Mouse (Mus musculus): ENCODE data around the gene Vars.
"Not testable (repeated sequence)": the region's sequence is repeated elsewhere in the genome, so short reads cannot be mapped to it uniquely, and the experiment has no call there.

Gene Vars

DNA sequence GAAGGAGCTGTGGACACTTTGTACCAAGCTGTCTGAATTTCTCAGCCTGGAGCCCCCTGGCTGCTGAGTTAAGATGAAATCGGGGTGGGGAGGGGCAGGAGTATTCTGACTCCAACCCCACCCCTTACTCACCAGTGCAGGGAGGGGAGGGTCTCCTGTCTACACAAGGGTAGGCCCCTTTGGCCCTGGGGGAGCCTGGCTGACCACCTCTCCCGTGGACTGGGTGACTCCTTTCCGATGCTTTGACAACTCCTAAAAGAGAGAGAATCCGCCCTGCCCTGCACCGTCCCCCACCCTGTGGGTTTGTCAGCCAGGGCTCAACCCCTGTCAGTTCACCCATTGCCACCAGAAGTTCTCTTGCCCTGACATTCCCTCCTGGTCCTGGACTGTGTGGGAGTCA, 25.4 kb downstream of the Vars start:
- no peak for DNase-seq

GRCm38 (mm10) chr17:35027277-35028068, 26.7 kb downstream of the Vars start, which contains the start of gene Sapcd1:
Sapcd1 (minus strand) TSS chr17:35028016.
- DNase-seq = no peak

GRCm38 (mm10) chr17:35028315-35028714, 27.5 kb downstream of the Vars start:
- no peak for DNase-seq

- peak; percentile 49 for DNase-seq
Observed at GRCm38 (mm10) chr17:35029691-35030532, 29.1 kb downstream of the Vars start.

- no peak for DNase-seq
Observed at GRCm38 (mm10) chr17:35031272-35031671, 30.5 kb downstream of the Vars start.

- no peak for DNase-seq
Observed at GRCm38 (mm10) chr17:35031880-35032279, 31.1 kb downstream of the Vars start.

DNA sequence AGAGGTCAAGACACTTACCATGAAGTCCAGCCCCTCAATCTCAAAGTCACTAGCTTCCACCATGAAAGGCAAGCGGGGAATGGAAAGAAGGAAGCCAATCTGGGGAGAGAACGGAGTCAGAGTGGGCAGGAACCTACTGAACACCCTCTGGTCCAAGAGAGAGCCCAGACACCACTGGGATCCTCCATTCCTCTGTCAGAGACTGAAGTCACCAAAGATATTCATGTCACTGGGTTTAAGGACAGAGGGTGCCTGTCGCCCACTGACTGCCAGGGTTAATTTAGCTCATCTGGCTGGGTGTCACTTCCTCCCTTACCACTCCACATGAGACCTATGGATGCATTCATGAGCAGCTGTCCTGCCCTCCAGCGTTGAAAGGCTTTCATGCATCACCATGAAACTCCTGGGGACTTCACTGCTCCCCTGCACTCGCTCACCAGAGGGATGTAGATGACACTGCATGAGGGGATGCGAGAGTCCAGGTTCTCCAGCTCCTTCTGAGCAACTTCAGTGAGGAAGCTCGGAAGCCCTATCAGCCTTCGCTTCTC, 31.6 kb downstream of the Vars start:
- DNase-seq = no peak

DNA sequence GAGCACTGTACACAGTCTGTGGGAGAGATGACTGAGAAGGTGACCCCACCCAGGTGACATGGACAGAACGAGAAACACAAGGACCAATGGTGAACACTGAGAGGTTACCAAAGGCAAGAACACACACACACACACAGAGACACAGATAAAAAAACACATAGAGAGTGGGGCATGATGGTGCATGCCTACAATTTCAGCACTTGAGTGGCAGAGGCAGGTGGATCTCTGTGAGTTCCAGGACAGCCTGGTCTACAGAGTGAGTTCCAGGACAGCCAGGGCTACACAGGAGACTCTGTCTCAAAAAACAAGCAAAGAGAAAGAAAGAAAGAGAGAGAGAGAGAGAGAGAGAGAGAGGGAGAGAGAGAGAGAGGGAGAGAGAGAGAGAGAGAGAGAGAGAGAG, 32.9 kb downstream of the Vars start:
- not testable (repeated sequence) for DNase-seq

DNA sequence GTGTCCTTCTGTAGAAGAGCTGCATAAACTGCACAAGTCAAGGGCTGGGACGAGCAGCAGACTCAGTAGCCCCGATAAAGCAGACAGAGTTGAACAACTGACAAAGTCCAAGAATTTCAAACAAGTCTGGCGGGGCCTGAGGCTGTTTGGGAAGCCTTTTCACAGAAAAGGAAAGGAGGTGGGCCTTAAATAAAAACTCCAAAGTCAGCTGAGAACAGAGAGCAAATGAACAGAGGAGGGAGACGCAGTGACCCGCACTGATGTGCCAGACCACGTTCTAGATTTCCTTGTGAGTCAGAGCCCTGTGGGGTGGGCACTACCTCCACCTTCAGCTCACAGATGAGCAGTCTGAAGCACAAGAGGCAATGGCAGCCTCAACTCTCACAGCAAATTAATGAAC, 34.1 kb downstream of the Vars start:
- DNase-seq = no peak

GRCm38 (mm10) chr17:35039121-35039873, 38.5 kb downstream of the Vars start:
- DNase-seq = no peak

DNA sequence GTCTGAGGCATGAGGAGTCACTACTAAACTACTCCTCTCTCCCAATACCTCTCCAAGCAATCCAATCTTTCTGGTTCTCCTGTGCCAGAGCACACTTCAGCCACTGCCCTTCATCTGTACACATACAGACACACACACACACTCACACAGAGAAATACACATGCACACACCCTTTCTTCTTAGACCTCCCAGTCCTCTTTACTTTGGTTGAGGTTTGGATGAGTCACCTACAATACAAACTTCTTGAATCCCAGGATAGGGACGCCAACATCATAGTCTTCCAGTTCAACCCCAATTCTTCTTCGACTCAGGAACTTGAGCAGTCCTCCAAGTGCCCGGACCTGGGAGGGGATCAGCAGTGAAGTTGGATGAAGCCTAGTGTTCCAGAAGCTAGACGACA, 43.0 kb downstream of the Vars start:
- DNase-seq = no peak

GRCm38 (mm10) chr17:35044904-35045806, 44.4 kb downstream of the Vars start:
- DNase-seq = no peak

DNA sequence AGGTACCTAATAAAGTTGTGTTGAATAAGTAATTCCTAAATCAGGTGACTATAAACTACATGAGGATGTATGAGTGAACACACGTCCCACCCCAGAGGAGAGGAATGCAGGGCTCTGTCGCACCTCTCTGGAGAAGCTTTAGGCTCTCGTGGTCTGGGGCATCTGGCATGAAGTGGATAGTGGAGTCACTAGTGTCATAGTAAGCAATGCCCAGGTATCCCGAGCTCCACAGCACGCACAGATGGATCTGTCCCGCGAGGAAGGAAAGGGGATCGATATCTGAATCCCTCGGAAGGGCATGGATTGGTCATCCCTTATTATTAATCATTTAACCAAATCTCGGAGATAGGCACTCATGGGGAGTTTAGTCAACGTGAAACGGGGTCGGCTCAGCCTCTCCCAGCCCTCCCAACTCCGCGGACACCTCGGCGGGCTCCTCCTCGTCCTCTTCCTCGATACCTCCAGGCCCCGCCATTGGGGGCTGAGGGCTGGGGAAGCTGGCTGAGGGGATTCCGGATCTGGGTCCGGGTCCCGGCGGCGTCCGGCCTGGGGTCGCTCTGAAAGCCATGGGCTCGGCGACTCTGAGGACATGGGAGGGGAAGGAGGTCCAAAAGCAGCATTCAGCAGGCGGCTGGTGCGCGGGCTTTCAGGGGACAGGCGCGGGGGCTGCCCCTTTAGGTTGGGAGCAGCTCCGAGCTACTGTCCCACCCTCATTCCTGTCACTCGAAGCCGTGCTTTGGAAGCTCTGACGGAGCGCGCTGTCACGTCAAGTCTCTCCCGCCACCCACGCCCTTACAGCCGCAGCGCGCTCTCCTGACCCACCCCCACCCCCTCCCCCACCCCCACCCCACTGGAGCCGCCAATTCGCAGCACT, 45.3 kb downstream of the Vars start:
- no peak for DNase-seq

DNA sequence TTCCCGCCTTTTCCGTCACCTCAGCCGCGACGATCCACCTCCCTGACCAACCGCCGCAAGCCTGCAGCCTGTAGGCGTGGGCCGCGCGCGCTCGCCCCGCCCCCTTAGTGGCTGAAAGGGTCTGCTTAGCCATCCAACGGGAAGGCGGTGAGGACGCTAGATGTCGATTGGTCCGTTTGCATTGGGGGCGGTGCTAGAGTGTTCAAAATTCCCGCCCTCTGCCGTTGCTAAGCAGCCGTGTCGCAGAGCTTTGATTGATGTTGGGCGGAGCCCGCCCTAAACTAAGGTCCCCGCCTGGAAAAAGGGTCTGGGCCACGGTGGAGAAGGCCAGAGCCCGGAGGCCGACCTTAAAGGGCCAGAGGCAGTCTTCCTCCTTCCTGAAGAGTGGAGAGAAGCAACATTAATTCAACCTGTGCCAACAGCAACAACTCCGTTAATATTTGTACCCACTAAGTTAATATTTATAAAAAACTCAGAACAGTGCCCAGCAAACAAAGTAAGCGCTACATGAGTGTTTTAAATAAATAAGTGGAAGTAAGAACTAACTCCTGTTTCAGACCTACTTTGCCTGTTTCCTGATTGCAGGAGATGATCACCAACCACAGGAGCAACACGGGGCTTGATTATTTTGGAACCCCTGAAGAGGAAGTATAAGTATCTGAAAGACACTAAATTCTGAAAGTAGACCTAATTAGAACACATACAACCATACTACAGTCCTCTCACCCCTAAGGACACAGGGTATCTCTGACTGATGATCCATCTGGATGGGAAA, 46.1 kb downstream of the Vars start, which contains the start of gene Msh5:
Msh5 (minus strand) TSS at position 65 of the 775 bp plus-strand sequence.
- DNase-seq = peak; percentile 99

GRCm38 (mm10) chr17:35047688-35048087, 46.9 kb downstream of the Vars start:
- DNase-seq = peak; percentile 56

DNA sequence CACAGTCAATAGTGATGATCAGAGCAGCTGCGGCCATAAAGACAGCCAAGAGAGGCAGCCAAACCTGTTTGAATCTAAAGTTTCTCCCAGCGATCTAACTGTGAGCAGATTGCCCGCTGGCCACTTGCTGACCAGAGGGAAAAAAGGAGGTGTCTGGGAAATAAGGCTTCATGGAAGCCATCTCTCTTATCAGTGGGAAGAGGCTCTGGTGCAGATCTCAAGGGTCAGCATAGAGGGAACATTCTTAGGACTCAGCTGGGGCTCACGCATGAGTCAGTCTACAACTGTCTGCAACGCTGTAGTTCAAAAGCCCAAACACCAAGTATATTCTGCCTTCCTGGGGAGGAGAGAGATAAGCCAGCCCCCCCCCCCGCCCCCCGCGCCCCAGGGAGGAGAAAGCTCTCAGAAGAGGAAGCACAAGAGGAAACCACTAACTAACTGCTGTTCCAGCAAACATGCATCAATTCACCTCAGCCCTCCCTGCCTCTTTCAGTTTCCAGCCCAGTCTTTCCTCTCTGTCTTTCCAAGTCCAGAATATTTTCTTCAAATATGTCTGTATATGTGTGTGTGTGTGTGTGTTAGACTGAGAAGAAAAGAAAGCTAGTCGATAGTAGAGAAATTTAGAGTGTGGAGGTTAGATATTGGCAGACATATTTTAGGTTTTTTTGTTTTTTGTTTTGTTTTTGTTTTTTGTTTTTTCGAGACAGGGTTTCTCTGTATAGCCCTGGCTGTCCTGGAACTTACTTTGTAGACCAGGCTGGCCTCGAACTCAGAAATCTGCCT, 47.6 kb downstream of the Vars start:
- DNase-seq = peak; percentile 51

DNA sequence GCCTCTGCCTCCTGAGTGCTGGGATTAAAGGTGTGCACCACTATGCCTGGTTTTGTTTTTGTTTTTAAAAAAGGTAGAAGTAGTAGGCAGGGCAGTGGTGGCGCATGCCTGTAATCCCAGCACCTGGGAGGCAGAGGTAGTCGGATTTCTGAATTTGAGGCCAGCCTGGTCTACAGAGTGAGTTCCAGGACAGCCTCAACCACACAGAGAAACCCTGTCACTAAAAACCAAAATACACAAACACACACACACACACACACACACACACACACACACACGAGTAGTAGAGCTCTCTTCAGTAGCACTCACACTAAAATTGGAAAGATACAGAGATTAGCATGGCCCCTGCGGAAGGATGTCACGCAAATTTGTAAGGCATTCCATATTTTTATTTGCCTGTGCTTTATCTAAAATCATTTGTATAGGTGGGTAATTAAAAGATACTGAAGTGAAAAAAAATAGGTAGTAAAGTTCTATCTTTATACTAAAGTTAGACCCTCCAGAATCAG, 48.2 kb downstream of the Vars start:
- no peak for DNase-seq

- DNase-seq = peak; percentile 74
Observed at GRCm38 (mm10) chr17:35049561-35050016, 48.8 kb downstream of the Vars start, which contains the start of gene Clic1. Clic1 (plus strand) TSS chr17:35049966.
